Mouse (Mus musculus) myocyte (in vitro differentiated cells): ENCODE results near the gene Gm16181. TPM values are rescaled to one million over a fixed set of nuclear protein-coding genes. Genes with fewer than 3 reads are reported as not detected.

Source experiments
- H3K27me3 ChIP-seq: one replicate; pipeline ENCODE4 v1.6.1; 2011; ENCODE audit not compliant: control insufficient read depth, insufficient read depth, insufficient read length
- H3K36me3 ChIP-seq: one replicate; pipeline ENCODE4 v1.6.1; 2011; ENCODE audit not compliant: control insufficient read depth, insufficient read depth
- H3K4me2 ChIP-seq: one replicate; pipeline ENCODE4 v1.6.1; 2011; ENCODE audit warnings: low read depth, control low read depth
- H3K4me3 ChIP-seq: one replicate; pipeline ENCODE4 v1.5.1; 2011; ENCODE audit warnings: mild to moderate bottlenecking, control low read depth, moderate library complexity
- H3K79me2 ChIP-seq: one replicate; pipeline ENCODE4 v1.6.1; 2011; ENCODE audit not compliant: control insufficient read depth, insufficient read depth
- H3ac ChIP-seq: one replicate; pipeline ENCODE4 v1.6.1; 2011; ENCODE audit not compliant: control insufficient read depth, insufficient read length
- CEBPB ChIP-seq: IDR thresholded peaks from 2 replicates; pipeline ENCODE4 v1.6.1; 2011; ENCODE audit warnings: mild to moderate bottlenecking, moderate library complexity; ENCODE audit not compliant: poor library complexity, insufficient read depth, severe bottlenecking
- E2F4 ChIP-seq: IDR thresholded peaks from one replicate; pipeline ENCODE4 v1.6.1; 2011; ENCODE audit warnings: mild to moderate bottlenecking, control low read depth, moderate library complexity; ENCODE audit not compliant: insufficient read depth
- MAX ChIP-seq: IDR thresholded peaks from one replicate; pipeline ENCODE4 v1.6.1; 2011; ENCODE audit warnings: low read depth, mild to moderate bottlenecking, control low read depth
- MYOD1 ChIP-seq, 3 experiments: IDR thresholded peaks; one replicate each; pipeline ENCODE4 v1.6.1; 2011; ENCODE audit warnings: control low read depth in 2 of 3, low read depth in 2 of 3, mild to moderate bottlenecking in 2 of 3, moderate library complexity in 1 of 3; ENCODE audit not compliant: insufficient read length in 2 of 3, control insufficient read depth in 1 of 3
- MYOG ChIP-seq, 3 experiments: IDR thresholded peaks; one replicate each; pipeline ENCODE4 v1.6.1; 2011; ENCODE audit warnings: control low read depth in 2 of 3, low read depth in 2 of 3, mild to moderate bottlenecking in 2 of 3; ENCODE audit not compliant: insufficient read length in 2 of 3, control insufficient read depth in 1 of 3, insufficient read depth in 1 of 3
- POLR2A ChIP-seq: IDR thresholded peaks from one replicate; pipeline ENCODE4 v1.6.1; 2011; ENCODE audit warnings: low read depth, mild to moderate bottlenecking, control low read depth, moderate library complexity; ENCODE audit not compliant: insufficient read length
- POLR2AphosphoS2 ChIP-seq: IDR thresholded peaks from one replicate; pipeline ENCODE4 v1.6.1; 2011; ENCODE audit warnings: low read depth, control low read depth; ENCODE audit not compliant: insufficient read length
- REST ChIP-seq: IDR thresholded peaks from one replicate; pipeline ENCODE4 v1.6.1; 2011; ENCODE audit warnings: mild to moderate bottlenecking, control low read depth, moderate library complexity; ENCODE audit not compliant: insufficient read depth, insufficient read length
- SRF ChIP-seq: IDR thresholded peaks from one replicate; pipeline ENCODE4 v1.6.1; 2011; ENCODE audit warnings: low read depth; ENCODE audit not compliant: control insufficient read depth, insufficient read length
- TCF12 ChIP-seq: IDR thresholded peaks from one replicate; pipeline ENCODE4 v1.6.1; 2011; ENCODE audit warnings: mild to moderate bottlenecking, control low read depth; ENCODE audit not compliant: poor library complexity, insufficient read depth, severe bottlenecking
- TCF3 ChIP-seq: IDR thresholded peaks from one replicate; pipeline ENCODE4 v1.6.1; 2011; ENCODE audit warnings: low read depth, control low read depth; ENCODE audit not compliant: insufficient read length
- USF1 ChIP-seq: IDR thresholded peaks from one replicate; pipeline ENCODE4 v1.6.1; 2011; ENCODE audit warnings: low read depth, mild to moderate bottlenecking, control low read depth, moderate library complexity
- polyA plus RNA-seq: library from polyadenylated mRNA; unstranded; fragments of >200 nt; fragmentation: generic; extraction: Trizol; gene quantifications from one replicate; pipeline ENCODE4 v1.2.1, GENCODE M21; 2012; ENCODE audit warnings: missing spikeins

Gene Gm16181
- polyA plus RNA-seq, 1 experiment = 0.18 TPM

DNA sequence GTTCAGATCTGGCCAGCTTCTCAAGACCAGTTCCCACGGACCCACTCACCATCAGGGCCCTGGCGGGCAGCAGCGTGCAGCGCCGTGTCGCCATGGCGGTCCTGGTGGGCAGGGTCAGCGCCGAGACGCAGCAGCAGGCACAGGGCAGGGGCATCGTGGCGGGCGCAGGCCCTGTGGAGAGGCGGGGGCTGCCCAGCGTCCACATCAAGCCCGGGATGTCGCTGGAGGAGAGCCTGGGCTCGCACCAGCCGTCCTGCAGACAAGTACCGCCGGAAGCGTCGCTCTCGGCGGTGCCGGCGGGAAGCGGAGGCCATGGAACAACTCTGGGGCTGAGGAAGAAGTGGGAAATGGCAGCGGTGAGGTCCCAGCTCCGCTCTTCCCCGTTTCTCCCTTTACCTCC, 14.3 kb downstream of the Gm16181 start:
- H3K36me3 ChIP-seq = peaks cover 5% of the 10 kb centered on the region
- H3K4me3 ChIP-seq = peak overlapping the region; percentile 94
- TF ChIP-seq REST = peak; percentile 44
- TF ChIP-seq POLR2A = peak; percentile 85
- TF ChIP-seq USF1 = no peak
- TF ChIP-seq TCF3 = no peak
- peak in 2 of 3 experiments; percentile 21 to 43 for TF ChIP-seq MYOG (IDR thresholded peaks at IDR 0.05; ENCODE audit: control insufficient read depth in 1 of 3, insufficient read depth in 1 of 3, insufficient read length in 2 of 3, low read depth in 2 of 3)
- peak in 1 of 3 experiments; percentile 31 for TF ChIP-seq MYOD1 (IDR thresholded peaks at IDR 0.05; ENCODE audit: control insufficient read depth in 1 of 3, insufficient read length in 2 of 3, low read depth in 2 of 3)
- no peak for TF ChIP-seq TCF12
- TF ChIP-seq SRF = no peak
- TF ChIP-seq E2F4 = no peak
- TF ChIP-seq MAX = no peak
- no peak for TF ChIP-seq CEBPB
- TF ChIP-seq POLR2AphosphoS2 = peak; percentile 81
- H3K4me2 ChIP-seq = peak overlapping the region; percentile 80
- H3ac ChIP-seq = peak overlapping the region; percentile 80
- H3K27me3 ChIP-seq = no peaks in the 10 kb centered on the region
- H3K79me2 ChIP-seq = peaks cover 21% of the 10 kb centered on the region

DNA sequence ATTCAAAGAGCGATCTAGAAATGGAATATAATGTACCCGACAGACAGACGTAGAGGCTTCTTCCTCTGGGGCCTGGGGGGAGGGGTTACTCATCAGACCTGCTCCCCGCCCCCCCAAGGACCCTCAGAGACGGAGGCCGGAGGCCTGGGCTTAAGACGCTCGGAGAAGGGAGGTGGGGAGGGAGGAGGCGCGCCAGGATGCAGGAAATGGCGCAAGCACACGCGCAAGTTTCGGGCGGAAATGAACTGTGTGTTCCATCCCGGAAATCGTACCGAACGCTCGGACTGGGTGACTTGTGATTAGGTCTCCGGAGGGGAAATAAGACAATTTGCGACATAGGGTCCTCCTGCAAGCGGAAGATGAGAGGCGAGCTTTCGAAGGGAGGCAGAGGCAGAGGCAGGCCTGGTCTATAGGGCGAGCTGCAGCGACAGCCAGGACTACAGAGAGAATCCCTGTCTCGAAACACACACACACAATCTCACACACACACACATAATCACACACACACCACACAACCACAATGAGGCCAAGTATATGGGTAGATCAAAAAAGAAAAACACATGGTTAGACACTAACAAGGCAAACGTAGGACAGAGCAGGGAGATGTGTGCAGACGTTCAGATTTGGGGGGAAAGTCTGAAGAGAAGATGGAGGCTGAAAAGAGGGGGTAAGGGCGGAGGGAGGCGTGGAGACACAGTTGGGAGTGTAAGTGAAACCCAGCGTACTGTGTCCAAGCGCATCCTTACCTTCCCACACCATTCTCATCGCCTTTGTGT, 15.2 kb downstream of the Gm16181 start, which contains the start of gene Nfkbil1:
Gene Nfkbil1 (minus strand): TSS at position 179 of the 776 bp plus-strand sequence.
- peak within 1 kb of the TSS; percentile 94 for H3K4me3 ChIP-seq
- no peak for TF ChIP-seq TCF3
- TF ChIP-seq REST = no peak
- TF ChIP-seq MYOD1 (IDR thresholded peaks at IDR 0.05; ENCODE audit: control insufficient read depth in 1 of 3, insufficient read length in 2 of 3, low read depth in 2 of 3) = peak in 1 of 3 experiments; percentile 12
- no peak for TF ChIP-seq MYOG (IDR thresholded peaks at IDR 0.05; ENCODE audit: control insufficient read depth in 1 of 3, insufficient read depth in 1 of 3, insufficient read length in 2 of 3, low read depth in 2 of 3)
- TF ChIP-seq POLR2AphosphoS2 = peak; percentile 82
- no peak for TF ChIP-seq MAX
- 0 out of 2 replicates have a peak, but pooled peaks have one; percentile 29 for TF ChIP-seq CEBPB
- TF ChIP-seq SRF = no peak
- no peak for TF ChIP-seq TCF12
- peak; percentile 72 for TF ChIP-seq POLR2A
- no peak for TF ChIP-seq USF1
- TF ChIP-seq E2F4 = no peak
- H3K36me3 ChIP-seq = peaks cover 3% of the 10 kb centered on the region
- H3ac ChIP-seq = peak within 1 kb of the TSS; percentile 80
- peaks cover 21% of the 10 kb centered on the region for H3K79me2 ChIP-seq
- no peaks in the 10 kb centered on the region for H3K27me3 ChIP-seq
- H3K4me2 ChIP-seq = peak within 1 kb of the TSS; percentile 92

DNA sequence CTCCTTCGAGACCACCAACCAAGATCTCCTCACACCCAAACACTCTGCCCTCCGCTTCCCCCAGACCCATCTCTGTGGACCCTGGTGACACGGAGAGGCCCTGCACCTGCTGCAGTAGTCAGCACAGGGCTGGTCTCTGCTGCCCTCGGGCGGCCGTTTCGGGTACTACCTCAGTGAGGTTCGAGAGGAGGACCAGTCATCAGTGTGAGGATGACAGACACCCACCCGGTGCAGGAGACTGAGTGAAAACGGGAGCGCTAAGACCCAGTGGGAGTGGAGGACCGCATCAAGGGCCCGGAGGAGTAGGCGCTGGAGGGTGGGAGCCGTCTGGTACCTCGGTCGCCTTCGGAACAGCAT, 15.7 kb downstream of the Gm16181 start:
- peak overlapping the region; percentile 80 for H3ac ChIP-seq
- peaks cover 3% of the 10 kb centered on the region for H3K36me3 ChIP-seq
- peak overlapping the region; percentile 92 for H3K4me2 ChIP-seq
- H3K27me3 ChIP-seq = no peaks in the 10 kb centered on the region
- H3K79me2 ChIP-seq = peaks cover 16% of the 10 kb centered on the region
- TF ChIP-seq POLR2AphosphoS2 = peak; percentile 54
- TF ChIP-seq TCF12 = no peak
- TF ChIP-seq SRF = no peak
- no peak for TF ChIP-seq E2F4
- peak; percentile 22 to 95 (median 88) for TF ChIP-seq MYOD1 (IDR thresholded peaks at IDR 0.05; ENCODE audit: control insufficient read depth in 1 of 3, insufficient read length in 2 of 3, low read depth in 2 of 3)
- peak; percentile 8 to 89 (median 78) for TF ChIP-seq MYOG (IDR thresholded peaks at IDR 0.05; ENCODE audit: control insufficient read depth in 1 of 3, insufficient read depth in 1 of 3, insufficient read length in 2 of 3, low read depth in 2 of 3)
- peak overlapping the region; percentile 94 for H3K4me3 ChIP-seq

DNA sequence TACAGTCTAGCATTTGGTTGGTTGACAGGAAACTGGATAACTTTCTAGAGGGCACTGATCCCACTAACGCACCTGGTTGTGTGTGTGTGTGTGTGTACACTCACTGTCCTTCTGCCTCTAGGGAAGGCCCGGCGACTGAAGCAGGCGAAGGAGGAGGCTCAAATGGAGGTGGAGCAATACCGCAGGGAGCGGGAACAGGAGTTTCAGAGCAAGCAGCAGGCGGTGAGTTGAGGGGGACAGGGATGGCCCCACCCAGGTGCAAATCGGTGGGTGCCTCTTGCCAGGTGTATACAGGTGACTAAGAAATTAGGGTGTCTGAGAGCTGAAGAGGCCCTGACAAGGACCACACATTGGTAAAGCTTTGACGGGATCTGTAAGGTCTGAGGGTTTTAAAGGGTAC, 16.4 kb downstream of the Gm16181 start:
- H3ac ChIP-seq = no peak overlapping the region
- no peak overlapping the region for H3K4me3 ChIP-seq
- no peak overlapping the region for H3K4me2 ChIP-seq
- H3K79me2 ChIP-seq = peaks cover 18% of the 10 kb centered on the region
- no peak for TF ChIP-seq MAX
- TF ChIP-seq MYOG (IDR thresholded peaks at IDR 0.05; ENCODE audit: control insufficient read depth in 1 of 3, insufficient read depth in 1 of 3, insufficient read length in 2 of 3, low read depth in 2 of 3) = no peak
- no peak for TF ChIP-seq POLR2AphosphoS2
- no peak for TF ChIP-seq POLR2A
- H3K27me3 ChIP-seq = no peaks in the 10 kb centered on the region
- peaks cover 3% of the 10 kb centered on the region for H3K36me3 ChIP-seq

DNA sequence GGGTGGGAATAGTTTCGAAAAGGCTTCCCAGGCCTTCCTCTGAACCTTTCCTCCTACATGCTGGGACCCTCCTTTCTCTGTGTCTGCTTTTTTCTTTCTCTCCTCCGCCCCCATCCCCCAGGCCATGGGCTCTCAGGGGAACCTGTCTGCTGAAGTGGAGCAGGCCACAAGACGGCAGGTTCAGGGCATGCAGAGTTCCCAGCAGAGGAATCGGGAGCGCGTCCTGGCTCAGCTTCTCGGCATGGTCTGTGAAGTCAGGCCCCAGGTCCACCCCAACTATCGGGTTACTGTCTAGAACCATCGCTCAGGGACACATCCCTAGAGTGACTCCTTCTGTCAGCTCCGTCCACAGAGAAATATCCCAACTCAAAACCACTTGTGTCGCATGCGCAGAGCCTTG, 16.9 kb downstream of the Gm16181 start:
- H3K79me2 ChIP-seq = peaks cover 23% of the 10 kb centered on the region
- H3ac ChIP-seq = no peak overlapping the region
- no peaks in the 10 kb centered on the region for H3K27me3 ChIP-seq
- no peak overlapping the region for H3K4me3 ChIP-seq
- H3K4me2 ChIP-seq = no peak overlapping the region
- no peak for TF ChIP-seq CEBPB
- TF ChIP-seq USF1 = no peak
- TF ChIP-seq E2F4 = no peak
- no peak for TF ChIP-seq POLR2AphosphoS2
- TF ChIP-seq SRF = no peak
- no peak for TF ChIP-seq MAX
- no peak for TF ChIP-seq TCF12
- no peak for TF ChIP-seq MYOG (IDR thresholded peaks at IDR 0.05; ENCODE audit: control insufficient read depth in 1 of 3, insufficient read depth in 1 of 3, insufficient read length in 2 of 3, low read depth in 2 of 3)
- TF ChIP-seq POLR2A = no peak
- TF ChIP-seq MYOD1 (IDR thresholded peaks at IDR 0.05; ENCODE audit: control insufficient read depth in 1 of 3, insufficient read length in 2 of 3, low read depth in 2 of 3) = no peak
- no peak for TF ChIP-seq TCF3
- TF ChIP-seq REST = no peak
- H3K36me3 ChIP-seq = peaks cover 3% of the 10 kb centered on the region
